Mouse (Mus musculus) kidney, embryonic 15.5 days (tissue): ENCODE results near the gene Nos1ap. TPM values are rescaled to one million over a fixed set of nuclear protein-coding genes. Genes with fewer than 3 reads are reported as not detected.

Source experiments
- ATAC-seq: fragments of 200-750 bp; cut with Nextera tagmentation; replicated peaks from 2 replicates; pipeline ENCODE4 v1.8.0; 2017; ENCODE audit warnings: moderate TSS enrichment; ENCODE audit not compliant: low FRiP score
- H3K27ac ChIP-seq: fragments of 300-500 bp; sonication (generic); 2 replicates; pipeline ENCODE4 v1.5.1; 2015; ENCODE audit warnings: mild to moderate bottlenecking, inconsistent platforms
- H3K27me3 ChIP-seq: fragments of 300-500 bp; sonication (generic); 2 replicates; pipeline ENCODE4 v1.6.1; 2015; ENCODE audit warnings: inconsistent platforms
- H3K36me3 ChIP-seq: fragments of 300-500 bp; sonication (generic); 2 replicates; pipeline ENCODE4 v1.6.1; 2015; ENCODE audit warnings: inconsistent platforms
- H3K4me1 ChIP-seq: fragments of 300-500 bp; sonication (generic); 2 replicates; pipeline ENCODE4 v1.6.1; 2015; ENCODE audit warnings: inconsistent platforms
- H3K4me2 ChIP-seq: fragments of 300-500 bp; sonication (generic); 2 replicates; pipeline ENCODE4 v1.6.1; 2015; ENCODE audit warnings: moderate library complexity, mild to moderate bottlenecking, inconsistent platforms
- H3K4me3 ChIP-seq: fragments of 300-500 bp; sonication (generic); replicated peaks from 2 replicates; pipeline ENCODE4 v1.5.1; 2015; ENCODE audit warnings: mild to moderate bottlenecking, inconsistent platforms
- H3K9ac ChIP-seq: fragments of 300-500 bp; sonication (generic); 2 replicates; pipeline ENCODE4 v1.6.1; 2015; ENCODE audit warnings: mild to moderate bottlenecking, inconsistent platforms
- H3K9me3 ChIP-seq: fragments of 300-500 bp; sonication (generic); replicated peaks from 2 replicates; pipeline ENCODE4 v1.6.1; 2016; ENCODE audit warnings: inconsistent platforms
- WGBS: fragments of 180-500 bp; shearing (Covaris S2); methylation state at CpG from one replicate; pipeline ENCODE4 v1.1.7; 2015; ENCODE audit warnings: mixed read lengths; 5-methylcytosine and 5-hydroxymethylcytosine counted together
- polyA plus RNA-seq: library from polyadenylated mRNA; unstranded; fragments of >200 nt; fragmentation: Nextera tagmentation; extraction: Ambion mirVana; gene quantifications from 2 replicates; pipeline ENCODE4 v1.2.1, GENCODE M21; 2015

The Nos1ap gene
- polyA plus RNA-seq, 1 experiment from 2014 or later = 18.2 TPM

DNA sequence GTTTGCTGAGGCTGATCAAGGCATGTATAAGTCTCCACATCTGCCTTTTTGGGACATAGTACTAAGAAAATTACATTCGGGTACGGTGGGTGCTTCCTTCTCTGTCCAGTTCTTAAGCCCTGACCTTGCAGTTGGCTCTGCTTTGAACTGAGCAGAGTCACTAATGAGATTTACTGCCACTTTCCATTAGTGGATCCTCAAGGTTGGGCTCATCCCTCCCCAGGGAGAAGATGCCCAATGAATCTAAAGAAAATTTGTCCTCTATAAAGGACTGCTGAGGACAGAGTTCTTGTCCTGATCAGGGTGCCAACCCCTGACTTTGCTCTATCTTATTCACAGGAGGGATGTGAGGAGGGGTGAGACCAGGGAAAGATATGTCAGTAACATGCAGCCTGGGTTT lies 267.6 kb downstream of the Nos1ap start:
- H3K4me1 ChIP-seq = no peaks in the 10 kb centered on the region
- H3K9ac ChIP-seq = no peak overlapping the region
- H3K4me3 ChIP-seq = no peak overlapping the region
- no peaks in the 10 kb centered on the region for H3K9me3 ChIP-seq
- WGBS = 70% methylated on average over 2 of the region's 2 CpGs
- 0 out of 2 replicates have a peak, but pooled peaks cover 5% of the 10 kb centered on the region for H3K36me3 ChIP-seq
- no peak overlapping the region for H3K27ac ChIP-seq
- H3K27me3 ChIP-seq = no peaks in the 10 kb centered on the region
- no peak overlapping the region for H3K4me2 ChIP-seq
- no peak for ATAC-seq

DNA sequence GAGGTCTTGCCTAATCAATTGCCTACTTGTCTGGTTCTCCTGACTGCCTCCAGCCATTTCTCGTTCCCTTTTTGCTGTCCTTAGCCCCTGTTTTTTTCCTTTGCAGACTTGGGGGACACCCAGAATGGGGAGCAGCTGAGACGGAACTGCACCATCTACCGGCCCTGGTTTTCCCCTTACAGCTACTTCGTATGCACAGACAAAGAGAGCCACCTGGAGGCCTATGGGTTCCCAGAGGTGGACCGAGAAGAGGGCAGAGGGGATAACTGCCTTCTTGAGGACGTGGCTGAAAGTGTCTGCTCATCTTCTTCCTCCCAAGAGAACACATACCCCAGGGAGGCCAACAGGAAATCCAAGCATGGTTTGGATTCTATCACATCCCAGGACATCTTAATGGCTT lies 278.2 kb downstream of the Nos1ap start:
- H3K36me3 ChIP-seq = no peaks in the 10 kb centered on the region
- no peak overlapping the region for H3K4me2 ChIP-seq
- ATAC-seq = no peak
- 82% methylated on average over 6 of the region's 6 CpGs for WGBS
- no peaks in the 10 kb centered on the region for H3K4me1 ChIP-seq
- H3K9ac ChIP-seq = no peak overlapping the region
- H3K27me3 ChIP-seq = no peaks in the 10 kb centered on the region
- no peaks in the 10 kb centered on the region for H3K9me3 ChIP-seq
- H3K4me3 ChIP-seq = no peak overlapping the region
- H3K27ac ChIP-seq = no peak overlapping the region

DNA sequence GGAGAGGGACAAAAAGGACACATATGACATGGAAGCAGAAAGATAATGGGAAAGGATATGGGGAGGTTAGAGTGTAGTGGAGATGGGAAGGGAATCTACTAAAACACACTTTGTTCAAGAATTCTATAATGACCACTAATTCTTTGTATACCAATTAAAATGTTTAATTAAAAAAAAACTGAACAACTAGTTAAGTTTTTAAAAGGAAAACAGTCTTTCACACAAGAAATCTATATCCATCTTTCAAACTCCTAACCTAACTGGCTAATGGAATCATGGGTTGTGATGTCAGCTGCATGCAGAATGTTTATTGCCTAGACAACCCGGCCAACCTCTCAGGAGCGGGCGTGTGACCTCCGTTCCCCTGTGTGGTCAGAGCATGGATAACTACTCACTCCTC lies 281.2 kb downstream of the Nos1ap start, which contains the start of gene Spata46:
Spata46 (plus strand) TSS at position 301 of the 400 bp plus-strand sequence.
- 77% methylated on average over 4 of the region's 4 CpGs for whole genome bisulfite sequencing
- no peak for ATAC-seq
- Histone ChIP-seq H3K27ac (no peak within 1 kb of the TSS), H3K27me3 (no peaks in the 10 kb centered on the region), H3K9me3 (no peaks in the 10 kb centered on the region), H3K36me3 (no peaks in the 10 kb centered on the region), H3K4me1 (no peaks in the 10 kb centered on the region), H3K4me3 (no peak within 1 kb of the TSS), H3K9ac (no peak within 1 kb of the TSS), H3K4me2 (no peak within 1 kb of the TSS)

DNA sequence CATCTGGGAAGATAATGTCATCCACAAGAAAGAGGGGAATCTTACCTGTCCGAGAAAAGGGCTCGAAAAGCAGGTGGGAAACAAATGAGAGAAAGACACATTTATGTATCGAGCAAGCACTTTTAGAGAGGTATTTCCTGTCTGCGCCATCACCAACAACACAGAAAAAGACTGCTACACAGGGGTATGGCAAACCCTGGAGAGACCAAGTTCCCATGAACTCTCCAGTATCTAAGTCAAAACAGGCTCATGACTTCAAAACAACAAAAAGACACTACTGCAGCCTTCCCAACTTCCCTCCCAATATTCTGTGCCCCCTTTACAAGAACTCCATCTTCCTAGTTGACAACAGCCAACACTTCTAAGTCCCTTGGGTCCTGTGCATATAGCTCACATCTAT lies 283.4 kb downstream of the Nos1ap start, which contains the start of gene Gm7694:
Gm7694 (minus strand) TSS at position 101 of the 400 bp plus-strand sequence.
- Histone ChIP-seq H3K4me2 (no peak within 1 kb of the TSS), H3K9me3 (no peaks in the 10 kb centered on the region), H3K36me3 (no peaks in the 10 kb centered on the region), H3K4me1 (no peaks in the 10 kb centered on the region), H3K27me3 (no peaks in the 10 kb centered on the region), H3K9ac (no peak within 1 kb of the TSS), H3K4me3 (no peak within 1 kb of the TSS), H3K27ac (no peak within 1 kb of the TSS)
- WGBS = 93% methylated on average over 4 of the region's 4 CpGs
- ATAC-seq = no peak

DNA sequence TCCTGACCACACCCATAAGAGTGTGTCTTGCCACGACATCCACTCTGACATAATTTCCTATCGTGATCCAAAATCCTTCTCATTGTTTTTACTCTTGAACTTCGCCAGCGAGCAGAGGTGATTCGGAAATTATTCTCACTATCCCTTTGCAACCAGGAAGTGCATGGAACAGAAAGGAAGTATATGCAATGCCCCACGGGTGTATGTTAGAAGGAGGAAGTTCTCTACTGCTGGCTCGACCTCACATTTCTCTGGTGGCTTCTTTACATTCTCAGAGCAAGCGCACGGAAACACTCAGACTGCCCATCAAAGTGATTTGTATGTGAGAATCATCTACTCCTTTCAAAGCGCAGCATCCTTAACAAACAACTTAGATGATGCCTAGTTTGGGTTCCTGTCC lies 284.7 kb downstream of the Nos1ap start:
- Histone ChIP-seq H3K27me3 (no peaks in the 10 kb centered on the region), H3K4me2 (no peak overlapping the region), H3K9ac (no peak overlapping the region), H3K4me3 (no peak overlapping the region), H3K9me3 (no peaks in the 10 kb centered on the region), H3K4me1 (no peaks in the 10 kb centered on the region), H3K36me3 (peaks cover 5% of the 10 kb centered on the region; the same call in 1 of the 2 replicates), H3K27ac (no peak overlapping the region)
- WGBS = 88% methylated on average over 10 of the region's 10 CpGs
- no peak for ATAC-seq

DNA sequence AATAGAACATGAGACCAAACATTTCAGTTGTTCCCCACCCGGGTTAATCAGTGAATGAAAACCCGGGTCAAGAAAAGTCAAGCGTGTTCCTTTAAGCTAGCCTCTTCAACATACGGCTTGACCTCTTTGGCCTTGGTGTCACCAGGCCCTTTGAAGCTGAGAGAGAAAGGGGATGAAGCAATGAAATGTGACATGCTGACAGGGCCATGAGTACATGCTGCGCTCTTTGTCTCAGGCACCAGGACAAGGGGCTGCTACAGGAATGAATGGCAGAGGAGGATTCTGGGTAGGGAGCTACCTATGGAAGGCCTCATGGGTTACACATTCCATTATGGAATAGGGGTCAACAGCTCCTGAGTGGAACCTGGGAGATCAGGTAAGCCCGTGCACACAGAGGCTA lies 286.6 kb downstream of the Nos1ap start:
- WGBS = 70% methylated on average over 6 of the region's 6 CpGs
- peaks cover 5% of the 10 kb centered on the region; the same call in 1 of the 2 replicates for H3K36me3 ChIP-seq
- H3K4me3 ChIP-seq = no peak overlapping the region
- H3K9ac ChIP-seq = no peak overlapping the region
- no peaks in the 10 kb centered on the region for H3K27me3 ChIP-seq
- ATAC-seq = no peak
- H3K9me3 ChIP-seq = no peaks in the 10 kb centered on the region
- H3K4me1 ChIP-seq = peaks cover 4% of the 10 kb centered on the region; the same call in 1 of the 2 replicates
- H3K27ac ChIP-seq = no peak overlapping the region
- H3K4me2 ChIP-seq = no peak overlapping the region

DNA sequence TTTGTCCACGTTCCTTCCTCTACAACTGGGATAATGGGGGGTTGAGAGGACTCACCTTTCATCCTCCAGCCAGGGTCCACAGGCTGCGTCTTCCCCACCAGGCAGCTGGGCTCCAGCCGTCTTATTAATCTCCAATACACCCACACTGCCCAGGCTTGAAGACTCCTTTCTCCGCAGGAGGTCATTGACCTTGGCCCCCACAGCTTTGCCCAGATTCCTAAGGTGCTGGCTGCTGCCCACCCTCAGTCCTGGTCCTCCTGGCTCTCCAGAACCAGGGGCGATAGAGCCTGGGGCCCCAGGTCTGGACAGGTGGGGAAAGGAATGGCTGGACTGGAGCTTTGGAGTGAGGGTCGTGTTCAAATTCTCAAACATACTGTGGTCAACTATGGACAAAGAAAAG lies 287.2 kb downstream of the Nos1ap start:
- no peaks in the 10 kb centered on the region for H3K9me3 ChIP-seq
- 79% methylated on average over 6 of the region's 6 CpGs for WGBS
- H3K27me3 ChIP-seq = no peaks in the 10 kb centered on the region
- ATAC-seq = no peak
- H3K27ac ChIP-seq = no peak overlapping the region
- H3K4me1 ChIP-seq = peaks cover 4% of the 10 kb centered on the region; the same call in 1 of the 2 replicates
- H3K36me3 ChIP-seq = peaks cover 5% of the 10 kb centered on the region; the same call in 1 of the 2 replicates
- H3K4me3 ChIP-seq = no peak overlapping the region
- no peak overlapping the region for H3K4me2 ChIP-seq
- no peak overlapping the region for H3K9ac ChIP-seq

DNA sequence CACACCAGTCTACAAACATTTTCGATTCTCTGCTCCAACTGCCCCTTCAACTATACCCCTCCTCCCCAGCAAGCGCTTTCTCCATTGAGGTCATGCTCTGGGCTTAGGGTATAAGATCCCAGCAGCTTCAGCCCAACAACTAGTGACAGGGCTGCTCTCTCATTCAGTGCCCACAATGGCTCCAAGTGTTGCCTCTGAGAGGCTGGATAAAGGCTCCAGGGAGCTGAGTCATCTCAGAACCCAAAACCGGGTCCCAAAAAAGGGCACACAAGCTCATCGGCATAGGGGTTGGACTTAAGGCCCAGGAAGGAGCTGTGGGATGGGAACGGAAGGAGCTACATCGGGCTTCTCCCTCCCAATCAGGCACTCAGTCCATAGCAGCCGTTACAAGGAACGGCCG lies 288.0 kb downstream of the Nos1ap start:
- no peak overlapping the region for H3K4me2 ChIP-seq
- H3K9ac ChIP-seq = no peak overlapping the region
- 89% methylated on average over 9 of the region's 9 CpGs for WGBS
- H3K4me3 ChIP-seq = no peak overlapping the region
- H3K9me3 ChIP-seq = no peaks in the 10 kb centered on the region
- no peak overlapping the region for H3K27ac ChIP-seq
- ATAC-seq = no peak
- H3K4me1 ChIP-seq = peaks cover 4% of the 10 kb centered on the region; the same call in 1 of the 2 replicates
- H3K27me3 ChIP-seq = no peaks in the 10 kb centered on the region
- peaks cover 5% of the 10 kb centered on the region; the same call in 1 of the 2 replicates for H3K36me3 ChIP-seq

DNA sequence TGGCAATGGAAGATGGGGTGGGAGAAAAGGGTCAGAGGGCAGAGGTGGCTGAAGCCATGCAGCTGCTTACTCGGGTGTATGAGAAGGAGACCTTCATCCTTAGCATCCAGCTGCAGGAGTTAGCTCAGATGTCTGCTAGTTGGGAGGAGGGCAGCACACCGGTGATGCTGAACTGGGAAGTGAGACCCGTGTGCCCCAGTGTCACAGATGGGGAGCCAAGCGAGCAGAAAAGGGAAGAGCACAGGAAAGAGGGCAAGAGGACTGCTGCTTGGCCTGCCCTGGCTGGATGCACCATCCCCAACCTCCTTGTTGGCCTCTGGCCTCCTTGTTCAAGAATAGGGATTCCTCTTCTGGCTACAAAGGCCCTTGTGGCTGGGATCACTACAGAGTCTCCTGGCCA lies 290.2 kb downstream of the Nos1ap start:
- no peak overlapping the region for H3K9ac ChIP-seq
- no peak overlapping the region for H3K27ac ChIP-seq
- H3K9me3 ChIP-seq = no peaks in the 10 kb centered on the region
- H3K36me3 ChIP-seq = peaks cover 5% of the 10 kb centered on the region; the same call in 1 of the 2 replicates
- WGBS = 41% methylated on average over 4 of the region's 4 CpGs
- peak; percentile 82 for ATAC-seq
- H3K4me1 ChIP-seq = peaks cover 4% of the 10 kb centered on the region; the same call in 1 of the 2 replicates
- no peak overlapping the region for H3K4me2 ChIP-seq
- H3K4me3 ChIP-seq = no peak overlapping the region
- no peaks in the 10 kb centered on the region for H3K27me3 ChIP-seq

DNA sequence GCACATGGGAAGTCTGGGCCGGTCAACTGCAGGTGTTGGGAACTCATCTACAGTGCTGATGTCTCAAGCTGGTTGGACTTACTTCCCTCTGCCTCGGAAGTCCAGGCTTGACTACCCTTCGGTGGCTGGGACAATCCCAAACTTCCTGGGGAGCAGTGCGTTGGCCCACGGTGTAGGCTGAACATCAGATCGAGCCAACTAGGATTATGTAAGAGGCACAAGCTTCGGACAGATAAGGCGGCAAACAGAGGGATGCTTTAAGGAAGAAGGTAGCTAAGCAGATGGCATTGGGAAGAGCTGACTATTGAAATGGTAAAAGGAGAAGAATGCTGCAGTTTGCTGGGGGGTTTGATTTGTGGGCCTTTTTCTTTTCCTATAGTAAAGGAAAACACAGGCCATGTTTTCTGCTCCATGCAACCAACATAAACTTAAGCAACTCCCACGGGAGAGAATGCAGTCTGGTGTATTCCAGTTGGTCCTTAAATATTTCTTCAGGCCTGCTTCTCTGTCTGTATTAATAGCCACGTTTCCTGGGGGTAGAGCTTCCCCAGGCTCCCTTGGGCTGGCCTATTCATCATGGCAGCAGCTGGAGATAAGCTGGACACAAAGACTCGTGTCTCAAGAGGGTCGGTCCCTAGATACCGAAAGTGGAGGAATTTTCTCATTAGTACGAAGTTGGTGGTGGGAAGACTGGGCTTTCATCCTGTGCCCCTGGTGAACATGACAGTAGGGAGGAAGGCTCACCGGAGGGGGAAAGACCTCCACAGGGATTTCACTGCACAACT lies 294.7 kb downstream of the Nos1ap start:
- WGBS = 82% methylated on average over 15 of the region's 15 CpGs

DNA sequence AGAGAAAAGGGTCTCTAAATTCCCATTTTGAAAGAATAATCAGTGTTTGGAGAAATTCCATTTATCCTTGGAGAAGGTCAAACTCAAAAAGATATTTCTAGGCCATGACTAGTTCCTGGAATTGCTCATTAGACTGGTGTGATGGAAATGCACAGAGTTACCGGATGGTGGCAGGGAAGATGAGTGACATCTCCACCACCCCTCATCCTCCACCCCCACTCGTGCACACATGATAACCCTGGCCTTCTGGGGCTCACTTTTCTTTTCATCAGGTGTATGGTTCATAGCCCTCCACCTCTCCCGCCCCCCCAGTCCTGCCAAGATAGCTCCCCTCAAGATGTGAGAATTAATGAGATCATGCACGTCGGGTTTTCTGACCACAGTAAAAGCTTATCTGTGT lies 296.4 kb downstream of the Nos1ap start:
- 0 out of 2 replicates have a peak, but pooled peaks cover 3% of the 10 kb centered on the region for H3K9me3 ChIP-seq
- H3K9ac ChIP-seq = no peak overlapping the region
- no peak overlapping the region for H3K4me2 ChIP-seq
- H3K36me3 ChIP-seq = no peaks in the 10 kb centered on the region
- no peak overlapping the region for H3K27ac ChIP-seq
- no peak overlapping the region for H3K4me3 ChIP-seq
- ATAC-seq = no peak
- H3K27me3 ChIP-seq = no peaks in the 10 kb centered on the region
- WGBS = 82% methylated on average over 5 of the region's 5 CpGs
- no peaks in the 10 kb centered on the region for H3K4me1 ChIP-seq

More for the DNA sequence above, 294.7 kb downstream of the Nos1ap start:
- 0 out of 2 replicates have a peak, but pooled peaks cover under 1% of the 10 kb centered on the region for H3K9me3 ChIP-seq
- no peaks in the 10 kb centered on the region for H3K27me3 ChIP-seq
- no peak overlapping the region for H3K4me3 ChIP-seq
- no peak overlapping the region for H3K4me2 ChIP-seq
- ATAC-seq = no peak
- no peak overlapping the region for H3K9ac ChIP-seq
- H3K4me1 ChIP-seq = peaks cover 4% of the 10 kb centered on the region; the same call in 1 of the 2 replicates
- no peak overlapping the region for H3K27ac ChIP-seq
- no peaks in the 10 kb centered on the region for H3K36me3 ChIP-seq

DNA sequence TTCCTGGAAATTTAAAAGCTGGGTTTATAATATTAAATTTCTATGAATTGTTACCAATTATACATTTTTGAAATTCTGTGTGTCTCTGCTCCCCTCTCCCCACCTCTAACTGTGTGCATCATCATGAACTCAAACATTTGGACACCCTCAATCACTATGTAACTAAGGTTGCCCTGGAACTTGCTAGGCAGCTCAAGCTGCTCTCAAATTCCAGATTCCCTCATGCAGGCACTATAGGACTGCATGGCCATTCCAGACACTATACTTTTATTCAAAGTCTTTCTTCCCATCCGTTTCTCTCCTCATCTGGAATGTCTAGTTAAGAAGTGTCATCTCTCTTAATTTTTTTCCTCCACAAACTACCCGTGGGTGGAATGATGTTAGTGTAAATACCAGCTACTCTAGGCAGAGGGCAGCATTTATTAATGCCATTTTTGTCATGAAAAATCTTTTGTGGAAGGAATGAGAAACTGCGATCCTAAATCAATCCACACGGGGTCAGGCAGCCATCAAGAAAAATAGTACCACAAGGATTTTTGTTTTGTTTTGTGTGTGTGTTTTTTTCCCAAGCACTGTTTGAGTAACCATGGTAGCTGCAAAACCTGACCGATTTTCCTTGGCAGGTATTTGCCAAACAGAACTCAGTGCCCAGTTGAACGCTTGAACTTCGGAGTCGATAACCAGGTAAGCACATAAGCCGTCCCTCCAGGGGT lies 297.3 kb downstream of the Nos1ap start:
- no peak overlapping the region for H3K4me2 ChIP-seq
- no peaks in the 10 kb centered on the region for H3K27me3 ChIP-seq
- H3K36me3 ChIP-seq = no peaks in the 10 kb centered on the region
- no peak for ATAC-seq
- no peak overlapping the region for H3K27ac ChIP-seq
- 0 out of 2 replicates have a peak, but pooled peaks cover 3% of the 10 kb centered on the region for H3K9me3 ChIP-seq
- 45% methylated on average over 9 of the region's 9 CpGs for WGBS
- no peak overlapping the region for H3K4me3 ChIP-seq
- no peak overlapping the region for H3K9ac ChIP-seq
- H3K4me1 ChIP-seq = no peaks in the 10 kb centered on the region
